Mouse (Mus musculus) ES-E14 (cell line): ENCODE data around the gene Ccpg1os. TPM values are rescaled to one million over a fixed set of nuclear protein-coding genes. Genes with fewer than 3 reads are reported as not detected.

Experiments used
- DNase-seq: peaks from one replicate; pipeline ENCODE4 v3.0.0-alpha.2; 2013; ENCODE audit warnings: low read depth, low spot score
- H3K27ac ChIP-seq: 2 replicates; pipeline ENCODE4 v1.5.1; 2012; ENCODE audit warnings: low read depth, mild to moderate bottlenecking, low read length, moderate library complexity, mixed read lengths; ENCODE audit not compliant: poor library complexity, insufficient read depth, severe bottlenecking
- H3K36me3 ChIP-seq: 2 replicates; pipeline ENCODE4 v1.6.1; 2012; ENCODE audit warnings: mild to moderate bottlenecking, low read length, moderate library complexity, mixed read lengths; ENCODE audit not compliant: control insufficient read depth, poor library complexity, insufficient read depth, severe bottlenecking
- H3K4me1 ChIP-seq, 2 experiments: fragments of 150-350 bp in 1 of 2; sonication (generic) in 1 of 2; 2 replicates each; pipeline ENCODE4 v1.6.1; 2012; ENCODE audit warnings: low read length in 2 of 2, mild to moderate bottlenecking in 1 of 2, mixed read lengths in 1 of 2; ENCODE audit not compliant: control insufficient read depth in 2 of 2, insufficient read depth in 2 of 2, poor library complexity in 1 of 2
- H3K4me3 ChIP-seq, 2 experiments: fragments of 150-350 bp in 1 of 2; sonication (generic) in 1 of 2; 2 replicates each; pipeline ENCODE4 v1.5.1; 2012; ENCODE audit warnings: low read length in 2 of 2, low read depth in 1 of 2, mild to moderate bottlenecking in 1 of 2, mixed read lengths in 1 of 2; ENCODE audit not compliant: insufficient read depth in 1 of 2, poor library complexity in 1 of 2, severe bottlenecking in 1 of 2
- H3K9ac ChIP-seq: 2 replicates; pipeline ENCODE4 v1.6.1; 2012; ENCODE audit warnings: low read depth, mild to moderate bottlenecking, low read length, mixed read lengths; ENCODE audit not compliant: poor library complexity, insufficient read depth, severe bottlenecking
- H3K9me3 ChIP-seq: fragments of 150-350 bp; sonication (generic); 2 replicates; pipeline ENCODE4 v1.6.1; 2012; ENCODE audit warnings: low read depth, mild to moderate bottlenecking, low read length; ENCODE audit not compliant: control insufficient read depth, insufficient read depth
- CHD2 ChIP-seq: IDR thresholded peaks from 2 replicates; pipeline ENCODE4 v1.6.1; 2014; ENCODE audit warnings: mild to moderate bottlenecking, low read depth, low read length, inconsistent platforms
- HCFC1 ChIP-seq: IDR thresholded peaks from 2 replicates; pipeline ENCODE4 v1.6.1; 2012; ENCODE audit warnings: low read length, inconsistent platforms, borderline replicate concordance; ENCODE audit not compliant: insufficient read depth
- MAFK ChIP-seq: IDR thresholded peaks from 2 replicates; pipeline ENCODE4 v1.6.1; 2014; ENCODE audit warnings: mild to moderate bottlenecking, low read depth, low read length, inconsistent platforms; ENCODE audit not compliant: insufficient read depth
- ZC3H11A ChIP-seq: IDR thresholded peaks from 2 replicates; pipeline ENCODE4 v1.6.1; 2012; ENCODE audit warnings: low read depth, mild to moderate bottlenecking, inconsistent platforms, low read length, borderline replicate concordance
- ZNF384 ChIP-seq: IDR thresholded peaks from 2 replicates; pipeline ENCODE4 v1.6.1; 2012; ENCODE audit warnings: low read depth, low read length, inconsistent platforms
- in situ Hi-C, 2 experiments: fragments of 600-800 bp; cut with MboI; formaldehyde crosslinking; loops; one replicate each; pipeline ENCODE4 v1.15.1; 2025; ENCODE audit warnings: low sequenced_read_pairs in 2 of 2, inconsistent platforms in 1 of 2; ENCODE audit not compliant: unreplicated experiment in 2 of 2
- total RNA-seq: library from RNA; depleted of rRNA; stranded (reverse); fragments of 300-350 nt; gene quantifications from 2 replicates; pipeline ENCODE4 v1.2.3, GENCODE M21; 2012

Gene Ccpg1os
- total RNA-seq, 1 experiment: 7.1 TPM

GRCm38 (mm10) chr9:72969874-72970273 is 15.3 kb downstream of the Ccpg1os start:
- TF ChIP-seq HCFC1: no peak
- TF ChIP-seq CHD2: no peak
- no peak for TF ChIP-seq ZNF384
- no peak; the same call in 1 of the 2 replicates for TF ChIP-seq ZC3H11A
- no peak for TF ChIP-seq MAFK

GRCm38 (mm10) chr9:72968349-72969061 is 16.7 kb downstream of the Ccpg1os start:
- Histone ChIP-seq H3K27ac (no peak overlapping the region), H3K9ac (no peak overlapping the region), H3K4me1 (peaks cover 0 to 2% of the 10 kb centered on the region in 2 experiments; a peak in 1 of 4 replicates), H3K9me3 (no peaks in the 10 kb centered on the region), H3K36me3 (no peaks in the 10 kb centered on the region), H3K4me3 (no peak overlapping the region)
- TF ChIP-seq ZC3H11A (peak; percentile 47; the same call in 1 of the 2 replicates), ZNF384 (no peak)
- peak; percentile 45 for DNase-seq
- in situ Hi-C loops: no loop called here

More at GRCm38 (mm10) chr9:72969874-72970273, 15.3 kb downstream of the Ccpg1os start:
- Histone ChIP-seq H3K9ac (no peak overlapping the region), H3K9me3 (no peaks in the 10 kb centered on the region), H3K36me3 (no peaks in the 10 kb centered on the region), H3K27ac (no peak overlapping the region), H3K4me1 (peaks cover 0 to 2% of the 10 kb centered on the region in 2 experiments; a peak in 1 of 4 replicates), H3K4me3 (no peak overlapping the region)
- in situ Hi-C loops: no loop called here
- peak; percentile 49 for DNase-seq

- no peaks in the 10 kb centered on the region for H3K9me3 ChIP-seq
- peak overlapping the region; percentile 10; the same call in 1 of the 2 replicates for H3K9ac ChIP-seq
- no peak overlapping the region; the same call in 1 of the 2 replicates for H3K27ac ChIP-seq
- DNase-seq: no peak
- H3K4me3 ChIP-seq: peak overlapping the region; percentile 15 to 32; a peak in 3 of 4 replicates
- no peaks in the 10 kb centered on the region for H3K36me3 ChIP-seq
- in situ Hi-C loops: no loop called here
- H3K4me1 ChIP-seq: peaks cover 5% of the 10 kb centered on the region in 2 experiments; a peak in 3 of 4 replicates
- TF ChIP-seq HCFC1 (no peak), ZNF384 (no peak), ZC3H11A (no peak), CHD2 (no peak), MAFK (no peak)
Observed at GRCm38 (mm10) chr9:72961959-72962358, 23.2 kb downstream of the Ccpg1os start.

GRCm38 (mm10) chr9:72961346-72961745 is 23.8 kb downstream of the Ccpg1os start:
- Histone ChIP-seq H3K36me3 (no peaks in the 10 kb centered on the region), H3K27ac (peak overlapping the region; percentile 36), H3K9ac (peak overlapping the region; percentile 39; the same call in 1 of the 2 replicates), H3K4me3 (no peak overlapping the region), H3K4me1 (peaks cover 5% of the 10 kb centered on the region in 2 experiments; a peak in 3 of 4 replicates), H3K9me3 (no peaks in the 10 kb centered on the region)
- DNase-seq: no peak
- no peak for TF ChIP-seq CHD2
- TF ChIP-seq MAFK: no peak
- TF ChIP-seq ZC3H11A: no peak
- no peak for TF ChIP-seq ZNF384
- no peak for TF ChIP-seq HCFC1
- in situ Hi-C loops: no loop called here
